Mouse (Mus musculus): ENCODE measurements around the gene Ccdc88c.

DNA sequence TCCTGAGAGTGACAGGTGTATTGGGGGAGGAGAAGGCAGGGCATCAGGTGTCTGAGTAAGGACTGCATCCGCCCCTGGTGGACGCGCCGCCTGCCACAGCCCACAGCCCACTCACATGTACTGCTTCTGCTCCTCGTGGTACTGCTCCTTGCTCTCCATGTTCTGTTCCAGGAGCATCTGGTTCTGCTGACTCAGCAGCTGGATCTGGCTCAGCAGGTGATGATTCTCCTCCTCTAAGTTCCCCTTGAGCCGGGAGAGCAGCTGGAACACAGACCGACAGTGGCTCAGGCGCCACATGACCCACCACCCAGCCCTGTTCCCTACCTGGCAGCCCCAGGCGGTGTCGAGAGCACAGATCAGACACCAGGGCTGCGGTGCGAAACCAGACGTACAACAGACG lies 97.2 kb downstream of the Ccdc88c start:
- TF ChIP-seq CTCF (IDR thresholded peaks at IDR 0.05; ENCODE audit: low read depth) (no peak), EP300 (optimal IDR thresholded peaks at IDR 0.05) (no peak)

Measured in stomach, postnatal 0 days (tissue).